Mouse (Mus musculus): ENCODE results near the gene Il4i1. TPM values are rescaled to one million over a fixed set of nuclear protein-coding genes. Genes with fewer than 3 reads are reported as not detected.
A peak's percentile ranks its signal among the peaks of the same experiment; 100 is the strongest.

The Il4i1 gene
- polyA plus RNA-seq, 1 experiment from 2014 or later = 1.2 TPM

DNA sequence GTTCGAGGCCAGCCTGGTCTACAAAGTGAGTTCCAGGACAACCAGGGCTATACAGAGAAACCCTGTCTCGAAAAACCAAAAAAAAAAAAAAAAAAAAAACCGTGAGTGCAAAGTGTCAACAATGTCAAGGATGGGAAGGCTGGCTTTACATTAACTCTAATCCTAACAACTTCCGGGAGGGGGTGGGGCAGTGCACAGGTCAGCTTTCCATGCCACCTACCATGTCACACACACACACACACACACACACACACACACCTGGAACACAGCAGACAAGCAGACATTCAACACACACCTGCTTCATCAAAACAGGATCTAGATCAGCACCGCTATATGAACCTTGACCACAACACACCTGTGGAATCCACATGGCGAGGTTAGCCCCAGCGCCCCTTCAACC is 74.0 kb downstream of the Il4i1 start:
- H3K9ac ChIP-seq = no peak overlapping the region
- no peak for ATAC-seq (ENCODE audit: insufficient number of reproducible peaks, insufficient read depth, low FRiP score, low TSS enrichment)
- no peak overlapping the region for H3K4me3 ChIP-seq
- H3K4me2 ChIP-seq (replicated peaks) = 0 out of 2 replicates have a peak overlapping the region, but pooled peaks have one; percentile 91
- no peaks in the 10 kb centered on the region for H3K9me3 ChIP-seq
- no peak overlapping the region for H3K27ac ChIP-seq
- H3K36me3 ChIP-seq = peaks cover 50% of the 10 kb centered on the region
- H3K27me3 ChIP-seq = no peaks in the 10 kb centered on the region
- 82% methylated on average over 7 of the region's 7 CpGs for WGBS
- peaks cover 28% of the 10 kb centered on the region for H3K4me1 ChIP-seq

MicroRNA genes within 50 kb of the gene (microRNA counts, 519-probe panel; counts per million panel counts)
- microRNA mmu-miR-707 = 460 counts per million, percentile 65 among the panel's probes with 10 or more counts

Small RNA genes lying within 50 kb of the gene (microRNA-seq; reads per million reads assigned to microRNA genes)
- not detected for gene Mir707

Other genes starting within 250 kb of the Il4i1 start
- 1.1 and 1.3 TPM in 2 replicates for gene Napsa, start 244.0 kb upstream of the Il4i1 start, polyA plus RNA-seq (2016; fragmentation: Nextera tagmentation; extraction: Ambion mirVana)
- gene Kcnc3, start 225.7 kb upstream of the Il4i1 start, polyA plus RNA-seq (2016; fragmentation: Nextera tagmentation; extraction: Ambion mirVana) = 0.70 and 0.79 TPM in 2 replicates
- 6.5 and 6.8 TPM in 2 replicates for gene Myh14, start 145.5 kb upstream of the Il4i1 start, polyA plus RNA-seq (2016; fragmentation: Nextera tagmentation; extraction: Ambion mirVana)
- not detected in 2 replicates for gene Izumo2, start 107.6 kb upstream of the Il4i1 start, polyA plus RNA-seq (2016; fragmentation: Nextera tagmentation; extraction: Ambion mirVana)
- gene Vrk3, start 68.0 kb upstream of the Il4i1 start, polyA plus RNA-seq (2016; fragmentation: Nextera tagmentation; extraction: Ambion mirVana) = 36.4 and 36.7 TPM in 2 replicates
- 2.3 and 2.6 TPM in 2 replicates for gene Zfp473, start 65.3 kb upstream of the Il4i1 start, polyA plus RNA-seq (2016; fragmentation: Nextera tagmentation; extraction: Ambion mirVana)
- gene Nup62, start 299 bp upstream of the Il4i1 start, polyA plus RNA-seq (2016; fragmentation: Nextera tagmentation; extraction: Ambion mirVana) = 102 and 104 TPM in 2 replicates
- gene Atf5, start 271 bp downstream of the Il4i1 start, polyA plus RNA-seq (2016; fragmentation: Nextera tagmentation; extraction: Ambion mirVana) = 5.3 and 5.8 TPM in 2 replicates
- gene Akt1s1, start 32.6 kb downstream of the Il4i1 start, polyA plus RNA-seq (2016; fragmentation: Nextera tagmentation; extraction: Ambion mirVana) = 116 and 120 TPM in 2 replicates
- gene Tbc1d17, start 32.7 kb downstream of the Il4i1 start, polyA plus RNA-seq (2016; fragmentation: Nextera tagmentation; extraction: Ambion mirVana) = 94.3 and 105 TPM in 2 replicates
- 29.0 and 30.4 TPM in 2 replicates for gene Pnkp, start 40.8 kb downstream of the Il4i1 start, polyA plus RNA-seq (2016; fragmentation: Nextera tagmentation; extraction: Ambion mirVana)
- 696 and 750 TPM in 2 replicates for gene Ptov1, start 53.4 kb downstream of the Il4i1 start, polyA plus RNA-seq (2016; fragmentation: Nextera tagmentation; extraction: Ambion mirVana)
- 113 and 123 TPM in 2 replicates for gene Med25, start 76.3 kb downstream of the Il4i1 start, polyA plus RNA-seq (2016; fragmentation: Nextera tagmentation; extraction: Ambion mirVana)
- gene Fuz, start 79.7 kb downstream of the Il4i1 start, polyA plus RNA-seq (2016; fragmentation: Nextera tagmentation; extraction: Ambion mirVana) = 22.4 and 23.3 TPM in 2 replicates
- 76.3 and 84.7 TPM in 2 replicates for gene Ap2a1, start 113.1 kb downstream of the Il4i1 start, polyA plus RNA-seq (2016; fragmentation: Nextera tagmentation; extraction: Ambion mirVana)
- 0.11 and 0.19 TPM in 2 replicates for gene Tsks, start 126.8 kb downstream of the Il4i1 start, polyA plus RNA-seq (2016; fragmentation: Nextera tagmentation; extraction: Ambion mirVana)
- 32.9 and 35.6 TPM in 2 replicates for gene Cpt1c, start 158.5 kb downstream of the Il4i1 start, polyA plus RNA-seq (2016; fragmentation: Nextera tagmentation; extraction: Ambion mirVana)
- gene Prmt1, start 170.2 kb downstream of the Il4i1 start, polyA plus RNA-seq (2016; fragmentation: Nextera tagmentation; extraction: Ambion mirVana) = 660 and 677 TPM in 2 replicates
- gene Irf3, start 181.3 kb downstream of the Il4i1 start, polyA plus RNA-seq (2016; fragmentation: Nextera tagmentation; extraction: Ambion mirVana) = 93.3 and 95.7 TPM in 2 replicates
- 79.9 and 83.5 TPM in 2 replicates for gene Bcl2l12, start 182.3 kb downstream of the Il4i1 start, polyA plus RNA-seq (2016; fragmentation: Nextera tagmentation; extraction: Ambion mirVana)
- 43.8 and 47.7 TPM in 2 replicates for gene Scaf1, start 200.0 kb downstream of the Il4i1 start, polyA plus RNA-seq (2016; fragmentation: Nextera tagmentation; extraction: Ambion mirVana)
- 23.6 and 26.1 TPM in 2 replicates for gene Rras, start 201.6 kb downstream of the Il4i1 start, polyA plus RNA-seq (2016; fragmentation: Nextera tagmentation; extraction: Ambion mirVana)
- gene Prr12, start 236.5 kb downstream of the Il4i1 start, polyA plus RNA-seq (2016; fragmentation: Nextera tagmentation; extraction: Ambion mirVana) = 13.7 and 16.8 TPM in 2 replicates
- gene Nosip, start 246.0 kb downstream of the Il4i1 start, polyA plus RNA-seq (2016; fragmentation: Nextera tagmentation; extraction: Ambion mirVana) = 63.0 and 64.4 TPM in 2 replicates
- 23.9 and 25.0 TPM in 2 replicates for gene Prrg2, start 246.3 kb downstream of the Il4i1 start, polyA plus RNA-seq (2016; fragmentation: Nextera tagmentation; extraction: Ambion mirVana)